22 mouse cellular contexts compared by ENCODE assay signal in genomic region chr2:49940372-49940771, GRCm38 (mm10).
A peak's percentile ranks its signal among the peaks of the same experiment; 100 is the strongest.
DNase-seq lines count a peak whose midpoint lies in the region; ATAC-seq and TF ChIP-seq lines count a peak whose summit lies in the region.
"Had no signal": no experiment of that assay in that cellular context is flagged by ENCODE, and none has a peak within 500 bp of the region (broad histone marks: within the 10 kb centered on the region; RNA-seq: fewer than 3 reads in every experiment).

No protein-coding gene starts in this region.

- peak; percentile 65 for DNase-seq in heart, adult 11 months
- peak; percentile 6 for DNase-seq in liver, adult 2 months (ENCODE audit: extremely low read depth, low read depth, low spot score)
- DNase-seq in liver, embryonic 11.5 days (ENCODE audit: low spot score) = no peak
- DNase-seq in Muller cell, postnatal 12 days (ENCODE audit: inconsistent ontology term) = peak; percentile 64
- peak; percentile 96 for DNase-seq in adipocyte (ENCODE audit: low spot score)
- DNase-seq: adrenal gland, postnatal 36 days; cerebellum, adult 8-10 months; gastrocnemius, postnatal 36 days; kidney, adult 18-20 months; kidney, postnatal 10 days; layer of hippocampus, postnatal 36 days; liver, postnatal 0 days; right cerebral cortex, postnatal 14 days; spleen, adult 18-20 months; thymus, postnatal 25 days had no signal

- H3K27ac ChIP-seq in heart, embryonic 11.5 days (ENCODE audit: low read depth, low read length) = no peak overlapping the region
- H3K27ac ChIP-seq in liver, adult 2 months (replicated peaks; ENCODE audit: insufficient read depth, low read depth, low read length) = no peak overlapping the region
- H3K27ac ChIP-seq in liver, embryonic 11.5 days (ENCODE audit: low read depth, low read length) = no peak overlapping the region
- H3K27ac ChIP-seq: embryonic facial prominence, embryonic 13.5 days; layer of hippocampus, adult 2 months; limb, embryonic 15.5 days; midbrain, embryonic 13.5 days had no signal

- H3K9ac ChIP-seq in heart, embryonic 11.5 days (ENCODE audit: low read depth, low read length) = no peak overlapping the region
- no peak overlapping the region for H3K9ac ChIP-seq in liver, adult 2 months (ENCODE audit: low read depth, low read length)
- no peak overlapping the region for H3K9ac ChIP-seq in liver, embryonic 11.5 days (ENCODE audit: low read depth, low read length)
- H3K9ac ChIP-seq: embryonic facial prominence, embryonic 13.5 days; limb, embryonic 15.5 days; liver, postnatal 0 days; midbrain, embryonic 13.5 days had no signal

- TF ChIP-seq CTCF in liver, adult 2 months (IDR thresholded peaks at IDR 0.05; ENCODE audit: low read depth, low read length) = no peak

- H3K27me3 ChIP-seq in heart, embryonic 11.5 days (ENCODE audit: control insufficient read depth, insufficient read depth, low read length) = no peaks in the 10 kb centered on the region
- no peaks in the 10 kb centered on the region for H3K27me3 ChIP-seq in liver, adult 2 months (ENCODE audit: control insufficient read depth, insufficient read depth, low read length)
- no peaks in the 10 kb centered on the region for H3K27me3 ChIP-seq in liver, embryonic 11.5 days (replicated peaks; ENCODE audit: control insufficient read depth, insufficient read depth, low read length)
- H3K27me3 ChIP-seq: embryonic facial prominence, embryonic 13.5 days; limb, embryonic 15.5 days; midbrain, embryonic 13.5 days had no signal

- no peaks in the 10 kb centered on the region for H3K36me3 ChIP-seq in heart, embryonic 11.5 days (ENCODE audit: control insufficient read depth, insufficient read depth, low read length)
- H3K36me3 ChIP-seq in liver, adult 2 months (ENCODE audit: control insufficient read depth, insufficient read depth, low read length) = no peaks in the 10 kb centered on the region
- H3K36me3 ChIP-seq in liver, embryonic 11.5 days (ENCODE audit: control insufficient read depth, insufficient read depth, low read length) = no peaks in the 10 kb centered on the region
- H3K36me3 ChIP-seq: embryonic facial prominence, embryonic 13.5 days; limb, embryonic 15.5 days; midbrain, embryonic 13.5 days had no signal

- no peaks in the 10 kb centered on the region for H3K9me3 ChIP-seq in heart, embryonic 11.5 days (replicated peaks; ENCODE audit: control insufficient read depth, low read length)
- no peaks in the 10 kb centered on the region for H3K9me3 ChIP-seq in liver, embryonic 11.5 days (ENCODE audit: control insufficient read depth, low read length)
- H3K9me3 ChIP-seq: embryonic facial prominence, embryonic 13.5 days; limb, embryonic 15.5 days; midbrain, embryonic 13.5 days had no signal

- WGBS in heart, embryonic 11.5 days (ENCODE audit: insufficient replicate concordance) = 80% methylated on average over 6 of the region's 6 CpGs
- 76% methylated on average over 6 of the region's 6 CpGs for WGBS in liver, adult 2 months
- 81% methylated on average over 6 of the region's 6 CpGs for WGBS in liver, embryonic 11.5 days

- no peak overlapping the region for H3K4me2 ChIP-seq in heart, embryonic 11.5 days
- H3K4me2 ChIP-seq in liver, embryonic 11.5 days = no peak overlapping the region
- H3K4me2 ChIP-seq: embryonic facial prominence, embryonic 13.5 days; limb, embryonic 15.5 days; midbrain, embryonic 13.5 days had no signal

- TF ChIP-seq POLR2A in liver, adult 2 months (IDR thresholded peaks at IDR 0.05; ENCODE audit: extremely low read depth, insufficient read depth, low read length) = no peak

- no peaks in the 10 kb centered on the region for H3K79me2 ChIP-seq in liver, adult 2 months (ENCODE audit: control insufficient read depth, insufficient read depth, low read length)

- ATAC-seq in heart, embryonic 11.5 days (replicated peaks; ENCODE audit: insufficient number of reproducible peaks, low FRiP score, low TSS enrichment) = no peak
- no peak for ATAC-seq in liver, embryonic 11.5 days (replicated peaks; ENCODE audit: low FRiP score)
- no peak for ATAC-seq in monocyte, adult 5-6 weeks (replicated peaks; ENCODE audit: insufficient number of reproducible peaks, low FRiP score, low TSS enrichment, poor library complexity, severe bottlenecking)
- ATAC-seq: activated CD4-positive, CD25-positive, alpha-beta regulatory T cell, adult 4 months; liver, postnatal 0 days; midbrain, embryonic 13.5 days had no signal

- no peak overlapping the region for H3K4me3 ChIP-seq in heart, embryonic 11.5 days (ENCODE audit: low read depth, low read length)
- H3K4me3 ChIP-seq in liver, adult 2 months (ENCODE audit: insufficient read depth, low read depth, low read length) = no peak overlapping the region
- H3K4me3 ChIP-seq in liver, embryonic 11.5 days (ENCODE audit: low read depth, low read length) = no peak overlapping the region
- H3K4me3 ChIP-seq: embryonic facial prominence, embryonic 13.5 days; layer of hippocampus, adult 2 months; limb, embryonic 15.5 days; midbrain, embryonic 13.5 days had no signal

- H3K4me1 ChIP-seq in heart, embryonic 11.5 days (ENCODE audit: control insufficient read depth, insufficient read depth, low read length) = no peaks in the 10 kb centered on the region
- no peaks in the 10 kb centered on the region for H3K4me1 ChIP-seq in liver, adult 2 months (ENCODE audit: control insufficient read depth, insufficient read depth, low read length)
- H3K4me1 ChIP-seq in liver, embryonic 11.5 days (replicated peaks; ENCODE audit: control insufficient read depth, insufficient read depth, low read length) = no peaks in the 10 kb centered on the region
- H3K4me1 ChIP-seq: midbrain, embryonic 13.5 days had no signal
